Mouse (Mus musculus): Measurements from ENCODE around the gene Col20a1.

- TF ChIP-seq POLR2A (IDR thresholded peaks at IDR 0.05; ENCODE audit: extremely low read depth, insufficient read depth, low read length) (no peak), CTCF (IDR thresholded peaks at IDR 0.05; ENCODE audit: low read depth, low read length) (no peak)
These were observed 33.6 kb upstream of the Col20a1 start for GRCm38 (mm10) chr2:180952731-180953171.

All from liver, adult 2 months (tissue).